Mouse (Mus musculus): ENCODE measurements around the gene Nabp2.

The Nabp2 gene

DNA sequence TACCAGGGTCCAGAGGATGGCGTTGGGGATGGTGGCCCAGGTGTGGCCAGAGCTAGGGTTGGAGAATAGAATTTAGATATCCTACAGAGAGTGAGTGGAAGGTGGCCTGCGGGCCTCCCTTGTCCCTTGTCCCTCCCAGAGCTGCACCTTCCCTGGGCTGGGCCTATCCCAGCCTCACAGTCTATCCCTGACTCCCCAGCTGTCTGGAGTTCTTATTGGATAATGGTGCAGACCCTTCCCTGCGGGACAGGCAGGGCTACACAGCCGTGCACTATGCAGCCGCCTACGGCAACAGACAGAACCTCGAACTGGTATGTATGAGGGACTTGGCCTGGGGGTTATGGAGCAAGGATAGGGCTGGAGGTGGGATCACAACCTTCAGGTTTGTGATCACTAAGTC is 25.4 kb downstream of the Nabp2 start:
- DNase-seq (ENCODE audit: low read depth, low spot score), result no peak

DNA sequence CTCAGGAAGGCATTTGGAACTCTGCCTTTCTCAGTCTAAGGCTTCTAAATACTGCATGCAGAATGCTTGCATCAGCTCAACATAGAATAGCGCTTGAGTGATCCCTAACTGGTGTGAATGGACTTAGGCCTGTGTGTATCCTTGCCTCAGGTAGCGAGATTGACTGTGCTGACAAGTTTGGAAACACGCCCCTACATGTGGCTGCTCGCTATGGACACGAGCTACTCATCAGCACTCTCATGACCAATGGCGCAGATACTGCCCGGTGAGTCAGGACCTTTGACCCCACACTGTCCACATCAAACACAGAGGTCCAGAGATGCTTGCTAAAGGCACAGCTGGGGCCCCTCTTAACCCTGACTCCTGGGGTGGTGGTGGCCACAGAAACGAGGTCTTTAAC is 28.8 kb downstream of the Nabp2 start:
- DNase-seq (ENCODE audit: low read depth, low spot score), result no peak

DNA sequence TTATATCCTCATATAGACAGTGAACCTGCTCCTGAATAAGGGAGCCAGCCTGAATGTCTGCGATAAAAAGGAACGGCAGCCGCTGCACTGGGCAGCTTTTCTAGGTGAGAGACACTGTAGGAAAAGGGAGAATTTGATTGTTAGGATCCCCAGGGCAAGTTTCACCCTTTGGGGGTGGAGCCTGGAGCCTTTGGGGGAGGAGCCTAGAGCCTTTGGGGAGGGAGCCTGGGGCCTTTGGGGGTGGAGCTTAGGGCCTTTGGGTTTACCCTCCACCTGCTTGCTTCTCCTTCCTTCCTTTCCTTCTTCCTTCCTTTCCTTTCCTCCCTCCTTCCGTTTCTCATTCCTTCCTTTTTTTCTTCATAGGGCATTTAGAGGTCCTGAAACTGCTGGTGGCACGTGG is 30.7 kb downstream of the Nabp2 start:
- no peak for DNase-seq (ENCODE audit: low read depth, low spot score)

DNA sequence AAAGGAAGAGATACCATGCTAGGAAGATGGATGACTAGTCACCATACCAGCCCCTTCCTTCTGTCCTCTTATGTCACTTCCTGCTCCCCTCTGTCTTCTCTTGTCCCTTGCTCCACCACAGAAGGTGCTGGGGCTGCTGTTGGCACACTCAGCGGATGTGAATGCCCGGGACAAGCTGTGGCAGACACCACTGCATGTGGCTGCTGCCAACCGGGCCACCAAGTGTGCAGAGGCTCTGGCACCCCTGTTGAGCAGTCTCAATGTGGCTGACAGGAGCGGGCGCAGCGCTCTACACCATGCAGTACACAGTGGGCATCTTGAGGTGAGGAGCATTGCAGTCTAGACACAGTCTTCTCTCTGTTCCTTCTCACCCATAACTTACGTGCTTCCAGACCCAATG is 32.0 kb downstream of the Nabp2 start:
- no peak for DNase-seq (ENCODE audit: low read depth, low spot score)

DNA sequence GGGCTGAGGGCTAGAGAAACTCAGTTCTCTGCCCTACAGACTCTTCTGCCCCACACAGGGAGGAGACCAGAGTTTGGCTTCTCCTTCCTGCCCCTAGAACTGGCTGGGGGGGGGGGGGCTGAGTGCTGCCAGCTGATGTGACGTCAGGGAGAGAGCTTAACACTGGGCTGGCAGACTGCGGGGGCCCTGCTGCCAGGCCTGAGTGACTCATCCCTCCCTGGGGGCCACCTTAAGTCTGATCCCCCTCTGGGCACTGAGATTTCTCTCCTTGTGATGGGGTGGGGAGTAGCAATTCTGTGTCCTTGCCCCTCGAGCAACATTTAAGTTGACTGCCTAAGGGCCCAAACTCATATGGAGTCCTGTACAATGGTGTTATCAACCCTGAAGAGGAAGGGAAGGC is 32.8 kb downstream of the Nabp2 start:
- no peak for DNase-seq (ENCODE audit: low read depth, low spot score)

DNA sequence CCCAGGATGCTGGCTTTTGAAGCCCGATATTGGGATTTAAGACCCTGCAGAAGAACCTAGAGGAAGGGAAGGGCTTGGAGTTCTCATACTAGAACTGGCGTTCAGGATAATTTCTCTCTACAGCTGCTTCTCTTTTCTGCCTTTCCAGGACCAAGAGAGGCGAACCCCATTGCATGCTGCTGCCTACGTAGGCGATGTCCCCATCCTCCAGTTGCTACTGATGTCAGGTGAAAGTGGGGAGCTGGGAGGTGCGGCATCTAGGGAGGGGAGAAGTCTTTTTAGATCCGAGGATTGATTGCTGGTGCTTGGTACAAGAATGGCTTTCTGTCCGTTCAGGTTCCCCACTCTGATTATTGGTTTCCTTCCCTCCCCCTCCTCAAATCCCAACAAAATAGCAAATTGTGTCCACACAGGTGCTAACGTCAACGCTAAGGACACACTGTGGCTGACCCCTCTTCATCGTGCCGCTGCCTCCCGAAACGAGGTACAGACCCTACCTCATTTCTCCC is 33.3 kb downstream of the Nabp2 start:
- DNase-seq (ENCODE audit: low read depth, low spot score), result no peak

DNA sequence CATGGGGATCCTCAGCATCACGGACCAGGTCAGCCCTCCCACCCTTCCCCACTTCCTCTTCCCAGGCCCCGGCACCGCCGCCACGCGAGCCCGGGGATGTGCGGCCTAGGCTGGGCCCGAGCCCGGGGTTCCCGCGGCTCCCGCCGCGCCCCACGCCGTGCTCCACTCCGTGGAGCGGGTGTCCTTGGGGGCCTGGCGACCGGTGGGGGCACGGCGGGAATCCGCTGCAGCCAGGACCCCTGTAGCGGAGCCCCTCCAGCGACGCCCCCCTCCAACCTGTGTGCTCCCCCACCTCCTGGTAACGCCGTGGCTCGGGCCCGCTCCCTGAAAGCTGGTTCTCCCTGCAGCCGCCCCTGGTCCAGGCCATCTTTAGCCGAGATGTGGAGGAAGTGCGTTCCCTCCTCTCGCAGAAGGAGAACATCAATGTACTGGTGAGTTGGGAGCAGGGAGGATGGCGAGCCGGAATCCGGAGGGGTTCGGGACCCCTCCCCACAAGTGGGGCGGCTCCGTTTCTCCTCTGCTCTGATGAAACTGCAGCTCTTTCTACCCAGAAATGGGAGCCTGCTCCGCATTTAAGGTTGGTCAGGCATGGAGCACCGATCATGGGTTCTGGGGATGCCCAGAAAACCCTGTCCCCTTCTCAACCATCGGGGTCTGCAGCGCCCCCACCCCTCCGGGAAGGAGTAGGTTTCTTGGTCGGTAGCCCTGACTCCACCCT is 33.9 kb downstream of the Nabp2 start:
- DNase-seq (ENCODE audit: low read depth, low spot score), result no peak

DNA sequence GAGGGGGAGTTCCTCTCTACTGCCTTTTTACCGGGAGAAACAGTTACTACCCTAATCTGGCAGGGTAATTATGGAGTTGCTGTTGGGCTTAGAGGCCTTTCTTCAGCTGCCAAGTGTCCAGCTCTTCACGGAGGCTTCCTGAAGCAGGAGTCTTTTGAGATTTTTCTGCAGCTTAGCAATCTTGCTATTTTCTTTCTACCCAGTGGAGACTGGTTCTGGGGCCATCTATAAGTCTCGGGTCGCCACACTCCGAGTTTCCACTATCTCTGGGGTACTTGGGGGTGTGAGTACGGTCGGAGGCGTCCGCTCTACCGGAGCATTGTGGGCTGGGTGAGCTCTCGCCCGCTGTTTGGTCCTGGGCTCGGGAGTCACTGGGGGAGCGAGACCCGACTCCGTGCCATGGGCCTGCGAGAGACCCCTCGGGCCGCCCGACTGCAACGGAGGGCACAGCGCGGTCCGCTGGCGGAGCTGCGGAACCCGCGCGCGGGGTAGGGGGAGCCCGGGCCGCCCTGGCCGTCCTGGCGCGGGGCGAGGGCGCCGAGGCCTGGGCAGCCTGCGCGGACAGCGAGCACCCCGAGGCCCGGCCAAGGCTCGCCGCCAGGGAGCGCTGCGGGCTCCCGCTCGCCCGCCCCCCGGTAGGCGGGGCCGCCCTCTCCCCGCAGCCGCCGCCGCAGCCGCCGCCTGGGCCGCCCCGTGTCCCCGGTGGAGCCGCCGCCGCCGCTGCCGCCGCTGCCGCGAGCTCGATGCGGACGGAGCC is 34.7 kb downstream of the Nabp2 start, which contains the start of gene Ankrd52:
TSS of gene Ankrd52 (plus strand) at position 661 of the 757 bp plus-strand sequence.
- peak; percentile 71 for DNase-seq (ENCODE audit: low read depth, low spot score)

DNA sequence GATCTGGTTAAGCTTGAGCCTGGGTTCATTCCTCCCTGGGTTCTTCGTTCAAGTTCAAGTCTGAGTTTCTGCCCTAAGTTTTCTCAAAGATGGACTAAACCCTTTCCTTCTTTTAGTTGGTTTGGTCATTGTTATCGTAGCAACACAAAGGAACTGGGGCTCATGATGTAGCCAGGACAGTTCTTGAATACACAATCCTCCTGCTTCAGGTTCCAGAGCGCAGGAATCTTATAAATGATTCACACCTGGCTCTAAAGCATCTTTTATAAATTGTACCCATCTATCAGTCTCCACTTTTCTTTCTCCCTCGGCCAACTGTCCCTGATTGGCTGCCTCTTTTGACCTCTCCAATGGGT is 35.2 kb downstream of the Nabp2 start:
- DNase-seq (ENCODE audit: low read depth, low spot score), result no peak

DNA sequence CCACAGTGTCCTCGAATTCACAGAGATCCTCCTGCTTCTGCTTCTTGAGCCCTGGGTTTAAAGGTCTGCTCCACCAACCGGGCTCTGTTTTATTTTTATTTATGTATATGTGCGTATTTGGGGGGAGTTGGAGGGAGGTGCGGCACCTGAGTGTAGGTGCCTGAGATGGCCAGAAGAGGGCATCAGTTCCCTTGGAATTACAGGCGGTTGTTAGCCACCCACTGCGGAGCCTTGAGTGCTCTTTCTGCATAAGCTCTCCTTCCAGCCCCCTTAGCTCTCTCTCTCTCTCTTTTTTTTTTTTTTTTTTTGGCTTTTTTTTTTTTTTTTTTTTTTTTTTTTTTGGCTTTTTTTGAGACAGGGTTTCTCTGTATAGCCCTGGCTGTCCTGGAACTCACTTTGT is 36.9 kb downstream of the Nabp2 start:
- DNase-seq (ENCODE audit: low read depth, low spot score), result no peak

DNA sequence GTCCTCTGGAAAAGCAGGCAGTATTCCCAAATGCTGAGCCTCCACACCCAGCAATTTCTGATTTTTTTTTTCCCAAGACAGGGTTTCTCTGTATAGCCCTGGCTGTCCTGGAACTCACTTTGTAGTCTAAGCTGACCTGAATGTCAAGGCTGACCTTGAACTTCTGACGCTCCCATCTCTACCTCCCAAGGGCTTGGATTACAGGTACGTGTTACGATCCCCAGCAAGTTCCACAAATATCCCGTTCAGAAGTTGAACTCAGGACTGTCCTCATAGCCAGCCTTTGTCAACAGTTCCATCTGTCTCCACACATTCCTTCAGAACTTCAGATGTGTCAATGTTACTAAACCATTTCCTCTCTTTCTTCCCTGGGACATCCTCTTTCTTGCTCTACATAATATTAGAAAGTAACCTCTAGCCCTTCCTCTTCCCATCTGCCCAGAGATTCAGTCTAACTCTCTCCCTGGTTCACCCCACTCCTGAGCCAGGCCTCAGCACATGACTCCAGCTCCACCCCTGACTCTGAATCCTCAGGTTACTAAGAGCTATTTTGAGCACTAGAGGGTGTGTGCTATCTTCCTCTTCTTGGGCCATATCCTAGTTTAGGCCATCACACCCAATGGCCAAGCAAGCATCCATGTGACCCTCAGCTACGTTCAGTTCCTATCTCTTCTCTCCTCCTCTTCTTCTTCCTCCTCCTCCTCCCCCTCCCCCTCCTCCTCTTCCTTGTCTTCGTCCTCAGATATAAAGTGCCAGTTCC is 38.1 kb downstream of the Nabp2 start:
- no peak for DNase-seq (ENCODE audit: low read depth, low spot score)

DNA sequence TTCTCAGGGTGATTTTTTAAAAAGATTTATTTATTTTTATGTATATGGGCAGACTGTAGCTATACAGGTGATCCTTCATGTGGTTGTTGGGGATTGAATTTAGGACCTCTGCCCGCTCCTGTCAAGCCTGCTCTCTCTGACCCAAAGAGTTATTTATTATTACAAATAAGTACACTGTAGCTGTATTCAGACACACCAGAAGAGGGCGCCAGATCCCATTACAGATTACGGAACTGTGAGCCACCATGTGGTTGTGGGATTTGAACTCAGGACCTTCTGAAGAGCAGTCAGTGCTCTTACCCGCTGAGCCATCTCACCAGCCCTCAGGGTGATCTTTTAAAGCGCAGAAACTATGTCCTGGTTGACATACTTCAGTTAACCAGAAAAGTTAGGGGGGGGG is 39.1 kb downstream of the Nabp2 start:
- DNase-seq (ENCODE audit: low read depth, low spot score), result no peak

DNA sequence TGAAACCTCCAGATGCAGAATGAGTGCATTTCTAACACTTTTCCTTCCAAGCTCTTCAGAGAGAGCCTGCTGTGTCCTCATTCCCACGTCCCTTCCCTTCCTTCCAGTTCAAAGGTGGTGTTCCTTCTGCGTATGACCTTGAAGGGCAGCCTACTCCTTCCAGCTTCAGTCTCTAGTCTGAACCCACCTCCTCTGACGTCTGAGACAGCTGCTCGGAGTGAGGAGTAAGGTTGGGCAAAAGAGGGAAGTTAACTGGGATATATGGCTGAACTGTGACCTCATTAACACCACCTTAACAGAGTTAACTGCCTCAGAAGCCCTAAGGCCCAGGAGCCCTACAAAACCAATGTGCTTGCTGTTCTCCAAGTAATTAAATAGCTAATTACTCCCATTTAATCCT is 40.7 kb downstream of the Nabp2 start:
- DNase-seq (ENCODE audit: low read depth, low spot score), result no peak

DNA sequence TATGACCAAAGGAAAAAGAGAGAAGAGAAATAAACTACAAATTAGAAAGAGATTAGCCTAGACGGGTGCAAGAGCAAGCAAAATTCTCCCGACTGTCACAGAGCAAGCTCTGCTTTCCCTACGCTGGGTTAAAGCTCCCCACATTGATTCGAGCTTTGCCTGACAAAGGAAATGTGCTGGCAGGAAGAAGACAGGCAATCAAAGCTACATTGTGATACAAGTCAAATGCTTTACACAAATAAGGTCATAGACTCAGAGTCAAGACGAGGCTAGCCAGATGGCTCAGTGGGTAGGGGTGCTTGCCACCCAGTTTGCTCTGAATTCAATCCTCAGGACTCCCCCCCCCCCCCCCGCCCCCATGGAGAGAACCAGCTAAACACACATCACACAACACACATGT is 41.3 kb downstream of the Nabp2 start:
- no peak for DNase-seq (ENCODE audit: low read depth, low spot score)

DNA sequence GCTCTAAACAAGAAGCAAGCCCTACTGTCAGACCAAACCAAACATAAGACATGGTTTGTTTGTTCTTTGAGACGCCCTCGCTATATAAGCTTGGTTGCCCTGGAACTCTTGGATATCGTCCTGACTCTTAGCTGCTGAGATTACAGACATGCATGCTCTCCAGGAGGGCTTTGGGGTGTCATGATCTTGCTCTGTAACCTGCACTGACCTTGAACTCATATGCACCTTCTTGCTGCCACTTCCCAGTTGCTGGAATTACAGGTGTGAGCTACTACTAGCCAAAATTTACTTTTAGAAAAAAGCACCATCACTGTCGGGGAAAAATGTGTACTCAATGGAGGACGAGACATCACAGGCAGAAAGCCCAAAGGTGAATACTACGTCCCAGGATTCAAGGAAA is 41.7 kb downstream of the Nabp2 start:
- no peak for DNase-seq (ENCODE audit: low read depth, low spot score)

DNA sequence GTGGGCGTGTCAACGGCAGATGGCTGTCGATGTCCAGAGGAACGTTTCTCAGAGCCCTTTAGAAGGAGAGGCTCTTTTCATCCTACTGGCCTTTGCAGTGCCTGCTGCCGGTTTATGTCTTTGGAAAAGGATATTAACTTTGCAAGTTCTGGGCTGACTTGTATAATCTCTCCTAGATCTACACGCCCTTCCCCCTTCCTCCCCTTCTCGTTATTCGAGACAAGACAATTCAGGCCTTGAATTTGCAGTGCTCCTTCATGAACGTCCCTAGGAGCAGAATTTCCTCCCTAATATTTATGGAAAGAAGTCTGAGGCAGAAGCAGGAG is 42.1 kb downstream of the Nabp2 start:
- no peak for DNase-seq (ENCODE audit: low read depth, low spot score)

DNA sequence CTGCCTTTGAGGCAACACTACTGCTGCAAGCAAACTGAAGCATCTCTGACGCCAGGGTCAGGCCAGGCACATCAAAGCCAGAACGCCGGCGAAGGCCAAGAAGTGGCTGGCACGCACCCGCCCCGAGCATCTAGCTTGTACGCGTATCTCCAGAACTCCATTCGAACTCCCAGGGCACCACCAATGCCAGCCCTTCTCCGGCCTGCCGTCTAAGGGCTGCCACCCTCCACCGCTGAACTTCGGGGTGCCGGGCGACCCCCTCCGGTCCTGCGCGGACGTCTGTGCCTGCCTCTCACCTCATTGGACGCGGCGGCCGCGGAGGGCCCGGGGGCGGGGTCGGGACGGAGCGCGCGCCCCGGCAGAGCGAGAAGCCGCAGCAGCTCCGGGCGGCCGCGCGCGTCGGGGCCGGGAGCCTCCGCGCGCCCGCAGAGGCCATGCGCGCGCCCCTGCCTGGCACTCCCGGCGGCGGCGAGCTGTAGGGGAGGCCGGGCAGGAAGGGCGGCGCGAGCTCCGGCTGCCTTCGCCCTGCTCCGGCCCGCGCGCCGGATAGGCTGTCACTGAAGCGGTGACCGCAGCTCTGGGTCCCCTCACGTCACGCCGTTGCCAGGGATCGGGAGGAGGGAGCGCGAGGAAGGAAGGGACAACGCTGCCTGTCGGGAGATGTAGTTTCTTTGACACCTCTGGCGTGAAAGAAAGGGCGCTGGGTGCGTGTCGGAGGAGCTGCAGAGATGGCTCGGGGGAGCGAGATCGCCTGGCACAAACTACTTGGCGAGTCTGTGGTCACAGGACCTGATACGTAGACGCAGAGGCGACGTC is 42.7 kb downstream of the Nabp2 start, which contains the start of gene Coq10a:
TSS of gene Coq10a (minus strand) at position 596 of the 816 bp plus-strand sequence.
- peak; percentile 87 for DNase-seq (ENCODE audit: low read depth, low spot score)

DNA sequence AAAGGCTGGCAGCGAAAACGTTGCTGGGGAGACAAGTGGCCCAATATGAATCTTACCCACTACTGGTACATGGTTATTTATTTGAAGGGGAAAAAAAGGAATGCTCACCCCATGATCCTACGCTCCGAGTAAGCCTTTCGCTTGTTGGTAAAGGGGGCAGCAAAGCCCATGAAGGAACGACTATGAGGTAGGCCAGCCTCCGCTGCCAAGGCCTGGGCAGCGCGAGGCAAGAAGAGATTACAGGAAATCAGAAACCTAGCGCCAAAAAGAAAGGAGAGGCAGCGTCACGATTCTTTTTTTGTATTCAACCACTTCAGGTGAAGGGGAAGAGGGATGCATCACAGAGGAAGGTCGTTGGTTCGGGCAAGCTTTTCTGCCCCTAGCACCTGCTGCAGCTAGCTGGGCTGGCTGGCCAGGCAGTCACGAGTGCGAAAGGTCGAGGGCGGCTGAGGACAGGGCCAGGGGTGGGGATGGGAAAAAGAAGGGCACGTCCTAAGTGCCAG is 43.3 kb downstream of the Nabp2 start:
- DNase-seq (ENCODE audit: low read depth, low spot score), result no peak

DNA sequence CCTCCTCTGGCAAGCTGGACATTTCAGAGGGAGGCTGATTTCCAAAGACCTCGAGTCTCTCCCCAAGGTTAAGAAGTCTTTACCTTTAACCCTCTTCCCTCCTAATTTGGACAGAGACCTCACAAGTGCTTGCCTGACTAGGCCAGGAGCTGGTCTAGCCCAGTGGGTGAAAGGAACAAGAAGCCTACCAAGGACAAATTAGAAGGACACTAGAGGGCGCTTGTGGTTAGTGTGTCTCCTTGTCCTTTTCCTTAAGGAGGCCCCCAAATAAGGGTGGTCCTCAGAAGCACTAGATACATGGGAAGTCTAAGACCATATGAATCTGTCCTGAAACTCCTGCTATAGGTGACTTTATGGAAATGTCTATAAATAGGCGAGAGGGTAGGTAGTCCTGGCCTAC is 48.7 kb downstream of the Nabp2 start:
- peak; percentile 31 for DNase-seq (ENCODE audit: low read depth, low spot score)

DNA sequence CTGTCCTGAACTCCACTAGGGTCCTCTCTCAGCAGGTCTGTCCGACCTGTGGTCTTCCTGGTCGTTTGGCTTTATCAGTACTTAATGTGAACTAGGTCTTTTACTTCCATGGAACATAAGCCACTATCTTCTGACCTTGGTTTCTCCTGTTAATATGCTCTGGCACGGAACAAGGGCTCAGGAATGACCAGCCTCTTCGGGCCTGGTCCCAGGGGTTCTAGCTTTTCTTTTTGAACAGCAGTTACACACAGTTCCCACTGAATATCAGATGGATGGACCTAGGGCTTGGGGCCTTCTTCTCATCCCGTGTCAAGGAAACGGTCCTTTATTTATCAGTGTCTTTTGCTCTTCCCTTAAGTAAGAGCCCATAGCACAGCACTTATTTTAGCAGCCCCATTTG is 49.5 kb downstream of the Nabp2 start:
- DNase-seq (ENCODE audit: low read depth, low spot score), result no peak

DNA sequence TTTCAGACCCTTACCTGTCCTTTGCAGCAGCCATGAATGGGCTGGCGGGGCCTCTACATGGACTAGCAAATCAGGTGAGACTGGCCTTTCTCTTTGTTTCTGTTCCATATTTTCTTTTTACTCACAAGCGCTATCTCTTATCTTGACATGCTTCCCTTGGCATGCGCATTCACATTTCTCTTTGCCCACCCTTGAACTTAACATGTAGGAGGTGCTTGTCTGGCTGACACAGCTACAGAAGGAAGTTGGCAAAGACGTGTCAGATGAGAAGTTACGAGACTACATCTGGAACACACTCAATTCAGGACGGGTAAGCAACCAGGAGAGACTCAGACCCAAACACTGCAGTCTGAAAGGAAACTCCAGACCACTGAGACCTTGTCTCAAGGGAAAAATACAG is 52.1 kb downstream of the Nabp2 start:
- no peak for DNase-seq (ENCODE audit: low read depth, low spot score)
